Comparison of ENCODE assay signal across 11 mouse cellular contexts in genomic region chr12:56781196-56781595, GRCm38 (mm10).
DNase-seq lines count a peak whose midpoint lies in the region.
"Had no signal": no experiment of that assay in that cellular context is flagged by ENCODE, and none has a peak within 500 bp of the region (broad histone marks: within the 10 kb centered on the region; RNA-seq: fewer than 3 reads in every experiment).

No protein-coding gene starts in this region.

- DNase-seq in cerebellum, adult 11-12 months: peak; percentile 3
- no peak for DNase-seq in cerebellum, adult 8-10 months
- peak; percentile 21 for DNase-seq in layer of hippocampus, adult 11-12 months (ENCODE audit: low spot score)
- no peak for DNase-seq in layer of hippocampus, postnatal 25 days (ENCODE audit: extremely low spot score in 1 of 2, low spot score in 1 of 2)
- peak; percentile 14 for DNase-seq in right cerebral cortex, adult 18-20 months
- no peak for DNase-seq in right cerebral cortex, postnatal 25 days
- no peak for DNase-seq in kidney, postnatal 14 days
- no peak for DNase-seq in gastrocnemius, postnatal 4 days (ENCODE audit: low spot score in 2 of 2)
- DNase-seq: gastrocnemius, postnatal 36 days; lung, adult 18-20 months; spleen, adult 18-20 months had no signal

Comparison
In these comparisons a context has a peak if more than half of its experiments do, and no peak if none do; other contexts are left out.
1. DNase-seq: peak in cerebellum, adult 11-12 months (single experiment), layer of hippocampus, adult 11-12 months (single experiment) and right cerebral cortex, adult 18-20 months (single experiment); none in cerebellum, adult 8-10 months (single experiment), layer of hippocampus, postnatal 25 days (0 of 2), right cerebral cortex, postnatal 25 days (single experiment), kidney, postnatal 14 days (single experiment) and gastrocnemius, postnatal 4 days (0 of 2).